Mouse (Mus musculus) kidney, adult 2 months (tissue): Measurements from ENCODE around the gene Slc25a12. TPM values are rescaled to one million over a fixed set of nuclear protein-coding genes. Genes with fewer than 3 reads are reported as not detected.

ENCODE experiments used
- DNase-seq: peaks from one replicate; pipeline ENCODE4 v3.0.0; 2021
- H3K27ac ChIP-seq: fragments of 200-500 bp; 2 replicates; pipeline ENCODE4 v1.5.1; 2012; ENCODE audit warnings: low read depth, low read length, control low read depth, inconsistent platforms; ENCODE audit not compliant: insufficient read depth
- H3K27me3 ChIP-seq: fragments of 200-500 bp; replicated peaks from 2 replicates; pipeline ENCODE4 v1.6.1; 2012; ENCODE audit warnings: mild to moderate bottlenecking, moderate library complexity, low read length, inconsistent platforms; ENCODE audit not compliant: control insufficient read depth, insufficient read depth
- H3K36me3 ChIP-seq: fragments of 200-500 bp; 2 replicates; pipeline ENCODE4 v1.6.1; 2012; ENCODE audit warnings: mild to moderate bottlenecking, moderate library complexity, low read length, inconsistent platforms; ENCODE audit not compliant: control insufficient read depth, insufficient read depth
- H3K4me1 ChIP-seq: fragments of 200-500 bp; 2 replicates; pipeline ENCODE4 v1.6.1; 2011; ENCODE audit warnings: low read length; ENCODE audit not compliant: control insufficient read depth, insufficient read depth
- H3K4me3 ChIP-seq: fragments of 200-500 bp; 2 replicates; pipeline ENCODE4 v1.5.1; 2011; ENCODE audit warnings: mild to moderate bottlenecking, low read depth, low read length, control low read depth; ENCODE audit not compliant: insufficient read depth
- CTCF ChIP-seq: fragments of 200-500 bp; conservative IDR thresholded peaks from 2 replicates; pipeline ENCODE4 v1.5.1; 2011; ENCODE audit warnings: low read depth, mild to moderate bottlenecking, control low read depth, low read length, moderate library complexity, mixed read lengths; ENCODE audit not compliant: insufficient read depth, insufficient read length
- POLR2A ChIP-seq: fragments of 200-500 bp; IDR thresholded peaks from one replicate; pipeline ENCODE4 v1.6.1; 2011; ENCODE audit warnings: low read depth, low read length, control low read depth
- WGBS: fragments of 180-500 bp; shearing (Covaris S2); methylation state at CpG from one replicate; pipeline ENCODE4 v1.1.7; 2018; 5-methylcytosine and 5-hydroxymethylcytosine counted together
- polyA plus RNA-seq: library from polyadenylated mRNA; depleted of rRNA; stranded (reverse); fragments of >200 nt; gene quantifications from 2 replicates; pipeline ENCODE4 v1.2.3, GENCODE M21; 2012

Slc25a12 gene
- polyA plus RNA-seq, 1 experiment = 72.9 TPM

DNA sequence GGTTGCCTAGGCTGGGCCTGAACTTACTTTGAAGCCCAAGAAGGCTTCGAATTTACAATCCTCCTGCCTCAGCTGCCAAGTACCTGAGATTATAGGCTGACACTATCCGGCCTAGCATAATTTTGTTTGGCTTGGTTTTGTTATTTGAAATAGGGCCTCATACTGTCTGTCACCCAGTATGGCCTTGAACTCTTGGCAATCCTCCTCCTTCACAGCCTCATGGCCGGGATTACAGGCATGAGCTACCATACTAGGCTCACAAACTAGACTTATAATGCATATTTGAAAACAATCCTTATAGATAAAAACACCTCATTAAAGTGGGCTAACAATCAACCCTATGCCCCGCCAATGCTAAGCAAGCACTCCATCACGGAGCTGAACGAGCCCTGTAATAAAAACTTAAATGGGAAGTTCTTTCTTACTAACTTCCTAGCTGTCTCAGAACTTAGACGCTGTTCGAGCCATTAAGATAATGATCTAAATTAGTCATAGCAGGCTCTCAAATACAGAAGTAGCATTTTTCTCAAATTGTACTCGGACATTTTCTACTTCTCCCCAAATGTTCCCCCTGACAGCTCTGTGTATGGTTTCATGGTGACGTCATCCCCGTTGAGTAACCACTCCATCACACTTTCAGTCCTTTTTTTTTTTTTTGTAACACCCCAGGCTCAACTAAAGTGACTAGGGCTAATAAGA is 40.6 kb downstream of the Slc25a12 start:
- DNase-seq = peak; percentile 20
- no peak overlapping the region for H3K4me3 ChIP-seq
- H3K4me1 ChIP-seq = no peaks in the 10 kb centered on the region
- H3K27ac ChIP-seq = no peak overlapping the region
- no peaks in the 10 kb centered on the region for H3K27me3 ChIP-seq
- peaks cover 1% of the 10 kb centered on the region for H3K36me3 ChIP-seq
- WGBS = 77% methylated on average over 11 of the region's 11 CpGs
- TF ChIP-seq CTCF (no peak), POLR2A (no peak)

- Histone ChIP-seq H3K27ac (no peak overlapping the region), H3K27me3 (no peaks in the 10 kb centered on the region), H3K4me3 (no peak overlapping the region), H3K4me1 (no peaks in the 10 kb centered on the region), H3K36me3 (no peaks in the 10 kb centered on the region; the same call in none of the 2 replicates)
- 89% methylated on average over 7 of the region's 7 CpGs for WGBS
- DNase-seq = no peak
- TF ChIP-seq POLR2A (no peak), CTCF (no peak)
Measured at GRCm38 (mm10) chr2:71323886-71324285, 43.7 kb downstream of the Slc25a12 start.

DNA sequence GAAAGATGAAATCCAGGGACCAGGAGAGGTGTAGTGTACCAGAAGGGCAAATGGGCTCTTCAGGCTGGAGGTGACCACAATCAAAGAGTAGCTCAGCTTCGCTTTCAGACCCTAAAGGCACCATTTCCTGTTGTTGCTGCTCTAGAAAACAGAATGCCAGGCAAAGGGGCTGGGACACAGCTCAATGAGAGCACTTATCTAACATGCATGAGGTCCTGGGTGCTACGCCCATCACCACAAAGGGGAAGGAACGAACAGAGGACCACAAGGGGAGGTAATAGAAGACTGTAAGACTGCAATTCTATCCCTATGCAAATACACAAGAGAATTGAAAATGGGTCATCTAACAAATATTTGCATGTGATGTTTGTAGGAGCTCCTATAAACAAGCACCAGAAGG is 46.1 kb downstream of the Slc25a12 start:
- no peak for DNase-seq
- H3K27me3 ChIP-seq = no peaks in the 10 kb centered on the region
- TF ChIP-seq CTCF (no peak), POLR2A (no peak)
- no peaks in the 10 kb centered on the region; the same call in 1 of the 2 replicates for H3K36me3 ChIP-seq
- no peak overlapping the region for H3K27ac ChIP-seq
- H3K4me1 ChIP-seq = no peaks in the 10 kb centered on the region
- 93% methylated on average over 3 of the region's 3 CpGs for WGBS
- no peak overlapping the region for H3K4me3 ChIP-seq

GRCm38 (mm10) chr2:71316116-71316789 is 51.3 kb downstream of the Slc25a12 start:
- DNase-seq = no peak
- Histone ChIP-seq H3K27ac (no peak overlapping the region), H3K36me3 (peaks cover 5% of the 10 kb centered on the region), H3K4me1 (no peaks in the 10 kb centered on the region), H3K27me3 (no peaks in the 10 kb centered on the region), H3K4me3 (no peak overlapping the region)
- 94% methylated on average over 3 of the region's 3 CpGs for WGBS
- TF ChIP-seq CTCF (no peak), POLR2A (no peak)

GRCm38 (mm10) chr2:71315022-71315421 is 52.5 kb downstream of the Slc25a12 start:
- TF ChIP-seq POLR2A = no peak
- no peak for TF ChIP-seq CTCF
- no peak overlapping the region for H3K27ac ChIP-seq
- H3K27me3 ChIP-seq = no peaks in the 10 kb centered on the region
- 65% methylated on average over 14 of the region's 14 CpGs for WGBS
- no peak for DNase-seq
- peaks cover 5% of the 10 kb centered on the region for H3K36me3 ChIP-seq
- H3K4me1 ChIP-seq = no peaks in the 10 kb centered on the region
- H3K4me3 ChIP-seq = no peak overlapping the region

GRCm38 (mm10) chr2:71314080-71314479 is 53.5 kb downstream of the Slc25a12 start:
- Histone ChIP-seq H3K36me3 (peaks cover 5% of the 10 kb centered on the region), H3K4me1 (no peaks in the 10 kb centered on the region), H3K27me3 (no peaks in the 10 kb centered on the region), H3K27ac (no peak overlapping the region), H3K4me3 (no peak overlapping the region)
- no peak for DNase-seq
- TF ChIP-seq CTCF (no peak), POLR2A (no peak)
- 83% methylated on average over 6 of the region's 6 CpGs for WGBS

GRCm38 (mm10) chr2:71312067-71312466 is 55.5 kb downstream of the Slc25a12 start:
- peaks cover 5% of the 10 kb centered on the region for H3K36me3 ChIP-seq
- no peaks in the 10 kb centered on the region for H3K4me1 ChIP-seq
- no peak overlapping the region for H3K27ac ChIP-seq
- no peaks in the 10 kb centered on the region for H3K27me3 ChIP-seq
- WGBS = 88% methylated on average over 10 of the region's 10 CpGs
- TF ChIP-seq POLR2A = no peak
- no peak for TF ChIP-seq CTCF
- no peak for DNase-seq
- no peak overlapping the region for H3K4me3 ChIP-seq
